Mouse (Mus musculus): ENCODE results near the gene Rasal2.

DNA sequence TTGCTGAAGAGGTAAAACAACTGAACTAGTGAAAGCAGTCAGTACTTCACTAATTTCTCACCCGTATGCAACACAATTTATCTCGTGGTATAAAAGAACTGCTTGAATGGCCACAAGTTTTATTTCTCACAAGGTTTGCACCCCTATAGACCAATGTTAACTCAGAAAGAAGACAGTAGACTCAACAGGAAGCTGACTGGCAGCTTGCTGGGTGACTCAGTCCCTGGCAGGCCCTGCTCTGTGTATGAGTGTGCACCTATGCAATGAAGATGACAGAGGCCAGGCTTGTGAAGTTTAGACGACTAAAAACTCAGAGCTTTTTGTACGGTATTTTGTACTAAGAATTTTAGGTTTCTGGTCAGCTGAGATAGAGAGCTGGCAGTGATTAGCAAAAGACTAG is 180.0 kb downstream of the Rasal2 start:
- TF ChIP-seq POLR2A (IDR thresholded peaks at IDR 0.05; ENCODE audit: insufficient read length, low read depth) (no peak), E2F4 (IDR thresholded peaks at IDR 0.05; ENCODE audit: insufficient read depth) (no peak), MYOG (IDR thresholded peaks at IDR 0.05; ENCODE audit: control insufficient read depth in 1 of 3, insufficient read depth in 1 of 3, insufficient read length in 2 of 3, low read depth in 2 of 3) (no peak), MAX (IDR thresholded peaks at IDR 0.05; ENCODE audit: low read depth) (no peak), USF1 (IDR thresholded peaks at IDR 0.05; ENCODE audit: low read depth) (no peak), POLR2AphosphoS2 (IDR thresholded peaks at IDR 0.05; ENCODE audit: insufficient read length, low read depth) (no peak), SRF (IDR thresholded peaks at IDR 0.05; ENCODE audit: control insufficient read depth, insufficient read length, low read depth) (no peak), TCF12 (IDR thresholded peaks at IDR 0.05; ENCODE audit: insufficient read depth, poor library complexity, severe bottlenecking) (no peak), REST (IDR thresholded peaks at IDR 0.05; ENCODE audit: insufficient read depth, insufficient read length) (no peak), MYOD1 (IDR thresholded peaks at IDR 0.05; ENCODE audit: control insufficient read depth in 1 of 3, insufficient read length in 2 of 3, low read depth in 2 of 3) (no peak), CEBPB (IDR thresholded peaks at IDR 0.05; ENCODE audit: insufficient read depth, poor library complexity, severe bottlenecking) (no peak), TCF3 (IDR thresholded peaks at IDR 0.05; ENCODE audit: insufficient read length, low read depth) (no peak)

Measured in myocyte (in vitro differentiated cells).